Mouse (Mus musculus): ENCODE data around the gene Ulk2.
A peak's percentile ranks its signal among the peaks of the same experiment; 100 is the strongest.

Gene Ulk2

GRCm38 (mm10) chr11:61757151-61757550 lies 97.7 kb downstream of the Ulk2 start:
- DNase-seq: no peak

- peak; percentile 11 to 17 for DNase-seq
Measured at GRCm38 (mm10) chr11:61751612-61752011, 103.3 kb downstream of the Ulk2 start.

GRCm38 (mm10) chr11:61747161-61747560 lies 107.7 kb downstream of the Ulk2 start:
- DNase-seq: no peak

- DNase-seq: no peak
Measured at GRCm38 (mm10) chr11:61745781-61746180, 109.1 kb downstream of the Ulk2 start.

GRCm38 (mm10) chr11:61744460-61744859 lies 110.4 kb downstream of the Ulk2 start:
- DNase-seq: no peak

- no peak for DNase-seq
Measured at GRCm38 (mm10) chr11:61743768-61744167, 111.1 kb downstream of the Ulk2 start.

- DNase-seq: no peak
Measured at GRCm38 (mm10) chr11:61740500-61740899, 114.4 kb downstream of the Ulk2 start.

- no peak for DNase-seq
Measured at GRCm38 (mm10) chr11:61737290-61737689, 117.6 kb downstream of the Ulk2 start.

GRCm38 (mm10) chr11:61732672-61733071 lies 122.2 kb downstream of the Ulk2 start:
- no peak for DNase-seq

- DNase-seq: no peak
Measured at GRCm38 (mm10) chr11:61728037-61728436, 126.8 kb downstream of the Ulk2 start.

All from thymus, postnatal 36 days (tissue).